Mouse (Mus musculus) testis, adult 10 weeks (tissue): ENCODE data around the gene Sptlc2. TPM values are rescaled to one million over a fixed set of nuclear protein-coding genes. Genes with fewer than 3 reads are reported as not detected.

Experiments used
- polyA plus RNA-seq: library from polyadenylated mRNA; stranded (reverse); fragments of 350-450 nt; fragmentation: Illumina TruSeq; extraction: RNeasy Lipid Tissue Mini Kit (QIAGEN cat#74804); gene quantifications from one replicate; pipeline ENCODE4 v1.2.3, GENCODE M21; 2014; ENCODE audit warnings: low read depth, low replicate concordance

Gene Sptlc2
- 56.2 TPM for polyA plus RNA-seq

GRCm38 (mm10) chr12:87388122-87388774 lies at the start of gene Sptlc2:
Gene Sptlc2 (minus strand): TSS chr12:87388355.

DNA sequence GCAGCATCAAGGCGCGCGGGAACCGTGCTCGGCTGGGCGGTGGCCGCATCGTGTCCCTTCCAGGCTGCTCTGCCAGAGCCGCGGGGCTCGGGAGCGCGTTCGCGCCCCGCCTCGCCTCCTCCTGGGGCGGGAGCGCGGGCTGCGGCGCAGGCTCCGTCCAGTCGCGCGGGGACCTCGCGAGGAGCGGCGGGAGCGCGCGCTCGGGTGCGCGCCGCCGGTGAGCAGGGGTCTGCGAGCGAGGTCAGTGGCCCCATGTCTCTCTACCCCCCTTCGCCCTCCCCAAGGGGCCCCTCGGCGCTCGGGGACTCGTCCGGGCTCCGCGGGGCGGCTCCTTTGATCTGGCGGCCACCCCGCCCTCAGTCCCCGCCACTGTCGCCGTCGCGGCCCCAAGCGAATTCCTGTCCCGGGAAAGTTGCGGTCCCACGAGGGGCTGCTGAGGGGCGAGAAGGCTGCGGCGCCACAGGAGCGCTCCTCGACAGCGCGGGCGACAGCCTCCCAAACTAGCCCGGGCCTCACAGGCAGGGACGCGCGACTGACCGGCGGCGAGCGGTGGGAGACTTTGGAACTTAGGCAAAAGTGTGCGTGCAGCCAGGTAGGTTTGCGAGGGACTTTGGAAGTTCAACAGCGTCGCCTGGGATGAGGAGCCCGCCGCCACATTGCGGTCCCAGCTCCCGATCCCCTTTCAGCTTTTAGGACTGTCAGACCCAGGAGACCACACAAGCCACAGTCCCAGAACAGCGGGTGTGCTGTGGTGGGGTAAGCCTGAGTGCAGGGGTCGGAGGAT lies 88.3 kb downstream of the Sptlc2 start, which contains the start of gene Ism2:
Gene Ism2 (minus strand): TSS at position 49 of the 784 bp plus-strand sequence.

DNA sequence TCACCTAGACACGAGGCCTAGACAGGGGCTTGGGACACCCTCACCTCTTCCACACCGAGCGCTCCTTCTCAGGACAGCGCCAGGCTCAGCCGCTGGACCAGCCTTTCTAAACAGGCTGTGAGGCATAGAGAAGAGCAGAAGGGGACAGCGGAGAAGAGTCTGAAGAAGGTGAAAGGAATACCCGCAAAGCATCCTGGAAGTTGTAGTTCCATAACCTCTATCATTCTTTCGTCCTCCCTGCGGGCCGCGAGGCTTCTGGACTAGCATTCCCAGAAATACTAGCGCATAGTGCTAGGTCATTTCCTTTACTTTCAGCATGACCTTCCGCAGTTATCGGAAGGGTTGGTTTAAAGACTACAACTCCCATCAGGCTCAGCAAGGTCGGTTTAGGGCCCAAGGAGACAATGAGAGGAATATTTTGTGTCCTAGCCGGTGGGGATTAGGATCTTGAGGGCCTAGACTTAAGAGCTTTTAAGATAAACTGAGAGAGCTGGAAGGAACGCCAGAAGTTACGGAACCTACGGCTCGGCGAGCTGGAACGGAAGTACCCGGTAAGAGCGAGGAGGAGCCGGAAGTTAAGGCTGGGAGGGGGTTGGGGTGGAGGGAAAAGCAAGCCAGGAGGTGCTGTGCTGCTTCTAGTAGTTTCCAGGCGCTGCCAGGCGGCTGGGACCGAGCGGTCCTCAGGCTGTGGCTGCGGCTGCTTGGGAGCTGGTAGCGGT lies 121.9 kb downstream of the Sptlc2 start, which contains the start of the genes Vipas39 and Ahsa1:
Gene Vipas39 (minus strand): TSS at position 149 of the 719 bp plus-strand sequence.
Gene Ahsa1 (plus strand): TSS at position 372 of the 719 bp plus-strand sequence.

Other genes with a start within 250 kb of the Sptlc2 start
- 50.7 TPM for gene Gstz1, start 241.2 kb downstream of the Sptlc2 start, polyA plus RNA-seq
- gene Pomt2, start 240.4 kb downstream of the Sptlc2 start, polyA plus RNA-seq = 33.3 TPM
- 150 TPM for gene Samd15, start 188.6 kb downstream of the Sptlc2 start, polyA plus RNA-seq
- 6.0 TPM for gene Tmed8, start 187.9 kb downstream of the Sptlc2 start, polyA plus RNA-seq
- 108 TPM for gene Noxred1, start 149.6 kb downstream of the Sptlc2 start, polyA plus RNA-seq
- 17.4 TPM for gene Vipas39, start 122.1 kb downstream of the Sptlc2 start, polyA plus RNA-seq
- gene Ahsa1, start 121.9 kb downstream of the Sptlc2 start, polyA plus RNA-seq = 78.8 TPM
- not detected for gene Ism2, start 88.7 kb downstream of the Sptlc2 start, polyA plus RNA-seq
- 128 TPM for gene Slirp, start 55.5 kb upstream of the Sptlc2 start, polyA plus RNA-seq
- gene Alkbh1, start 55.7 kb upstream of the Sptlc2 start, polyA plus RNA-seq = 28.0 TPM
- 94.8 TPM for gene Snw1, start 83.9 kb upstream of the Sptlc2 start, polyA plus RNA-seq
- gene Gm5788, start 106.4 kb upstream of the Sptlc2 start, polyA plus RNA-seq = not detected
- gene Gm8300, start 126.0 kb upstream of the Sptlc2 start, polyA plus RNA-seq = not detected
- 0.25 TPM for gene Oog1, start 214.3 kb upstream of the Sptlc2 start, polyA plus RNA-seq
- gene Gm4027, start 230.5 kb upstream of the Sptlc2 start, polyA plus RNA-seq = 9.2 TPM